Mouse (Mus musculus) testis, adult 2 months (tissue): ENCODE measurements around the gene Gm14393. TPM values are rescaled to one million over a fixed set of nuclear protein-coding genes. Genes with fewer than 3 reads are reported as not detected.
"Not testable (repeated sequence)": the region's sequence is repeated elsewhere in the genome, so short reads cannot be mapped to it uniquely, and the experiment has no call there.

Source experiments
- H3K27ac ChIP-seq: fragments of 200-500 bp; 2 replicates; pipeline ENCODE4 v1.5.1; 2012; ENCODE audit warnings: low read depth, low read length; ENCODE audit not compliant: control insufficient read depth, insufficient read depth
- H3K27me3 ChIP-seq: fragments of 200-500 bp; 2 replicates; pipeline ENCODE4 v1.6.1; 2012; ENCODE audit warnings: mild to moderate bottlenecking, low read length, moderate library complexity; ENCODE audit not compliant: control insufficient read depth, insufficient read depth
- H3K36me3 ChIP-seq: fragments of 200-500 bp; 2 replicates; pipeline ENCODE4 v1.6.1; 2012; ENCODE audit warnings: mild to moderate bottlenecking, low read length; ENCODE audit not compliant: control insufficient read depth, insufficient read depth
- H3K4me1 ChIP-seq: fragments of 200-500 bp; 2 replicates; pipeline ENCODE4 v1.6.1; 2012; ENCODE audit warnings: low read length; ENCODE audit not compliant: control insufficient read depth, insufficient read depth
- H3K4me3 ChIP-seq: fragments of 200-500 bp; 2 replicates; pipeline ENCODE4 v1.5.1; 2012; ENCODE audit warnings: low read depth, mild to moderate bottlenecking, low read length, moderate library complexity, mixed read lengths; ENCODE audit not compliant: control insufficient read depth
- polyA plus RNA-seq: library from polyadenylated mRNA; depleted of rRNA; stranded (reverse); fragments of >200 nt; gene quantifications from 2 replicates; pipeline ENCODE4 v1.2.3, GENCODE M21; 2012; rRNA removed

Gene Gm14393
- polyA plus RNA-seq = not detected in 2 replicates

DNA sequence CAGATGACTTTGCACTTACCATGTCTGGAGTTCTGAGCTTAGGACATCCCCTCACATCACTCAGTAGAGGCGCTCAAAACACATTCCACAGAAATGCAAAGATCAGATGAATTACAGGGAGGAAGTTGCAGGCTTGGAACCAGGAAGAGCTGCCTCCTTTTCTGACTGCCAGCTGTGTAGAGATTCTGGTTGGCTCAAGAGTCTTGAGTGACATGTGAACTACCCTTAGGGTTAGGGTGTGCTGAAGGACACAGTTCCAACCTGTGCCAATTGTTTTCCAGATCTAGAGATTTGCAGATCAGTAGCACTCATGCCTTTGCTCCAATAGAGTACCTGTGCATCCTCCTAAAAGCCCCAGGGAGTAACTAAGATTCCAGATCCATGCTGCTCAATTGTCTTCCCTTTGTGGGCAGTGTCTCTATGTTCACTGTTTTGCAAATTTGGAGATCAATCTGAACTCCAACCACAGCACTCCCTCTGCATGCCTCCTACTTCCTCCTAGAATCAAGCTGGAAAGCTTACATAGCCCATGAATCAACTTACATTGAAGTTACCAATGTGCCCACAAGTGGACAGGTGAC lies at the start of gene Gm14393:
Gm14393 (minus strand) TSS at position 101 of the 581 bp plus-strand sequence.
- H3K4me3 ChIP-seq = not testable (repeated sequence)

DNA sequence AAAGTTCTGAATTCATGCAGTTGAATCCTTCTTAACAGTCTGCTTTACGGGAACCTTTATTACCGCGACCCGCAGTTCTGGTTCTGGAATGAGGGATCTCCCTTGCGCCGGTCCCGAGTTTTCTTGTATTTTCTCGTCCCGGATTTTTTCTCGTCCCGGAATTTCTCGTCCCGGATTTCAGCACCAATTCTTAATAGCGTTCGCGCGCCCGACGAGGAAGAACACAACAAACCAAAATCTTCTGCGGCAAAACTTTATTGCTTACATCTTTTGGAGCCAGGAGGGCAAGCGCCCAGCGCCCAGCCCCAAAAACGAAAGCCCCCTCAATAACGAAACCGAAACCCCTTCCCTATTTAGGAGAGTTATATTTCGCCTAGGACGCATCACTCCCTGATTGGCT lies 23.3 kb downstream of the Gm14393 start:
- not testable (repeated sequence) for H3K27me3 ChIP-seq, H3K4me1 ChIP-seq, H3K27ac ChIP-seq, H3K4me3 ChIP-seq, H3K36me3 ChIP-seq

More for the DNA sequence above, at the start of gene Gm14393:
- H3K27ac ChIP-seq, H3K36me3 ChIP-seq, H3K27me3 ChIP-seq, H3K4me1 ChIP-seq: not testable (repeated sequence)

Other genes with a start within 250 kb of the Gm14393 start
- not detected in 2 replicates for gene Gm14444, start 57.5 kb downstream of the Gm14393 start, polyA plus RNA-seq
- gene Gm14399, start 74.2 kb upstream of the Gm14393 start, polyA plus RNA-seq = 0.40 and 15.9 TPM in 2 replicates
- gene Gm14443, start 108.1 kb upstream of the Gm14393 start, polyA plus RNA-seq = 0.20 and 0.49 TPM in 2 replicates
- 1.9 and 2.5 TPM in 2 replicates for gene Gm14391, start 139.1 kb upstream of the Gm14393 start, polyA plus RNA-seq
- not detected in 2 replicates for gene Gm14440, start 207.3 kb upstream of the Gm14393 start, polyA plus RNA-seq